Mouse (Mus musculus): ENCODE data around the gene Gm4779. TPM values are rescaled to one million over a fixed set of nuclear protein-coding genes. Genes with fewer than 3 reads are reported as not detected.

The Gm4779 gene
- polyA plus RNA-seq, 1 experiment from 2014 or later, result 0.35 TPM

GRCm38 (mm10) chrX:101750144-101750543 is 44.1 kb downstream of the Gm4779 start:
- Histone ChIP-seq H3K9ac (no peak overlapping the region), H3K36me3 (no peaks in the 10 kb centered on the region), H3K9me3 (no peaks in the 10 kb centered on the region), H3K4me2 (no peak overlapping the region), H3K27ac (no peak overlapping the region), H3K27me3 (replicated peaks) (no peaks in the 10 kb centered on the region), H3K4me3 (replicated peaks) (no peak overlapping the region), H3K4me1 (no peaks in the 10 kb centered on the region)
- ATAC-seq (ENCODE audit: insufficient read depth, low FRiP score, low read depth), result no peak
- WGBS, result 69% methylated on average over 4 of the region's 4 CpGs

GRCm38 (mm10) chrX:101741064-101741433 is 53.2 kb downstream of the Gm4779 start:
- Histone ChIP-seq H3K27ac (no peak overlapping the region), H3K36me3 (no peaks in the 10 kb centered on the region), H3K4me1 (no peaks in the 10 kb centered on the region), H3K4me3 (replicated peaks) (no peak overlapping the region), H3K27me3 (replicated peaks) (0 out of 2 replicates have a peak, but pooled peaks cover 2% of the 10 kb centered on the region), H3K4me2 (no peak overlapping the region), H3K9ac (no peak overlapping the region), H3K9me3 (no peaks in the 10 kb centered on the region)
- no peak for ATAC-seq (ENCODE audit: insufficient read depth, low FRiP score, low read depth)
- WGBS, result 85% methylated on average over 2 of the region's 2 CpGs

GRCm38 (mm10) chrX:101740335-101741063 is 53.7 kb downstream of the Gm4779 start:
- Histone ChIP-seq H3K27ac (no peak overlapping the region), H3K4me3 (replicated peaks) (no peak overlapping the region), H3K36me3 (no peaks in the 10 kb centered on the region), H3K9me3 (no peaks in the 10 kb centered on the region), H3K27me3 (replicated peaks) (0 out of 2 replicates have a peak, but pooled peaks cover 2% of the 10 kb centered on the region), H3K4me2 (no peak overlapping the region), H3K9ac (no peak overlapping the region), H3K4me1 (no peaks in the 10 kb centered on the region)
- WGBS, result 36% methylated on average over 6 of the region's 6 CpGs
- no peak for ATAC-seq (ENCODE audit: insufficient read depth, low FRiP score, low read depth)

Other genes with a start within 250 kb of the Gm4779 start
- 132 and 136 TPM in 2 replicates for gene Ogt, start 154.4 kb downstream of the Gm4779 start, polyA plus RNA-seq (2015; fragmentation: Nextera tagmentation; extraction: Ambion mirVana)
- 0.44 and 0.46 TPM in 2 replicates for gene Cxcr3, start 60.2 kb downstream of the Gm4779 start, polyA plus RNA-seq (2015; fragmentation: Nextera tagmentation; extraction: Ambion mirVana)
- gene 8030474K03Rik, start 233 bp upstream of the Gm4779 start, polyA plus RNA-seq (2015; fragmentation: Nextera tagmentation; extraction: Ambion mirVana), result 0.24 TPM in 1 of 2 replicates, not detected in the other
- gene Nhsl2, start 55.0 kb upstream of the Gm4779 start, polyA plus RNA-seq (2015; fragmentation: Nextera tagmentation; extraction: Ambion mirVana), result 10.5 and 15.3 TPM in 2 replicates

All from stomach, embryonic 15.5 days (tissue).